Mouse (Mus musculus) C2C12 (cell line): ENCODE data around the gene Erich6.

Experiments used
- CEBPB ChIP-seq: IDR thresholded peaks from one replicate; pipeline ENCODE4 v1.6.1; 2011; ENCODE audit warnings: low read depth, mild to moderate bottlenecking, control low read depth, moderate library complexity
- CTCF ChIP-seq: IDR thresholded peaks from one replicate; pipeline ENCODE4 v1.5.1; 2011; ENCODE audit not compliant: control insufficient read depth, insufficient read depth, insufficient read length
- MAX ChIP-seq: IDR thresholded peaks from one replicate; pipeline ENCODE4 v1.6.1; 2011; ENCODE audit warnings: mild to moderate bottlenecking, control low read depth

DNA sequence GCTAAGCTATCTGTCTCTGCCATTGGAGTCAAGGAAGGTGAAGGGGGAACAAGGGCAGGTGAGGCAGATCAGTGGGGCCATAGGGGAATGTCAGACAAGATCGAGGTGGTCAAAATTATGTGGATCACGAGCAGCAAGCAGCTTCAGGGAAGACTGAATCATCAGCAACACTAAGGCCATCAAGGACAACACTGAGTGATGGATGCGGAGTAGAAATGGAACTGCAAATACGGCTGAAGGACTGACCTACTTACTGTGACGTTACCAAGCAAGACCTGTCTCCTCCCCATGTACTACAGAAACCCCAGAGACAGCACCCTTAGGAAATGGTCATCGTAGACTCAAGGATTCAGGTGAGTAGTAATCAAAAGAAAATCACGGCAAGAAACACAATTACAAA lies 46.3 kb upstream of the Erich6 start:
- TF ChIP-seq CTCF (no peak), MAX (no peak), CEBPB (no peak)
